Mouse (Mus musculus): ENCODE measurements around the gene Hoxa1.

Gene Hoxa1

GRCm38 (mm10) chr6:52190410-52190809 lies 32.3 kb upstream of the Hoxa1 start:
- no peak for DNase-seq (ENCODE audit: low read depth in 2 of 2, low spot score in 2 of 2)

GRCm38 (mm10) chr6:52189909-52190308 lies 31.8 kb upstream of the Hoxa1 start:
- DNase-seq (ENCODE audit: low read depth in 2 of 2, low spot score in 2 of 2), result no peak

GRCm38 (mm10) chr6:52189172-52189591 lies 31.1 kb upstream of the Hoxa1 start:
- no peak for DNase-seq (ENCODE audit: low read depth in 2 of 2, low spot score in 2 of 2)

- DNase-seq (ENCODE audit: low read depth in 2 of 2, low spot score in 2 of 2), result no peak
Measured at GRCm38 (mm10) chr6:52186500-52186899, 28.4 kb upstream of the Hoxa1 start.

GRCm38 (mm10) chr6:52185834-52186233 lies 27.7 kb upstream of the Hoxa1 start:
- no peak for DNase-seq (ENCODE audit: low read depth in 2 of 2, low spot score in 2 of 2)

- DNase-seq (ENCODE audit: low read depth in 2 of 2, low spot score in 2 of 2), result no peak
Measured at GRCm38 (mm10) chr6:52185222-52185621, 27.1 kb upstream of the Hoxa1 start.

GRCm38 (mm10) chr6:52184668-52185067 lies 26.6 kb upstream of the Hoxa1 start:
- no peak for DNase-seq (ENCODE audit: low read depth in 2 of 2, low spot score in 2 of 2)

- no peak for DNase-seq (ENCODE audit: low read depth in 2 of 2, low spot score in 2 of 2)
Measured at GRCm38 (mm10) chr6:52183311-52184080, 25.4 kb upstream of the Hoxa1 start.

DNA sequence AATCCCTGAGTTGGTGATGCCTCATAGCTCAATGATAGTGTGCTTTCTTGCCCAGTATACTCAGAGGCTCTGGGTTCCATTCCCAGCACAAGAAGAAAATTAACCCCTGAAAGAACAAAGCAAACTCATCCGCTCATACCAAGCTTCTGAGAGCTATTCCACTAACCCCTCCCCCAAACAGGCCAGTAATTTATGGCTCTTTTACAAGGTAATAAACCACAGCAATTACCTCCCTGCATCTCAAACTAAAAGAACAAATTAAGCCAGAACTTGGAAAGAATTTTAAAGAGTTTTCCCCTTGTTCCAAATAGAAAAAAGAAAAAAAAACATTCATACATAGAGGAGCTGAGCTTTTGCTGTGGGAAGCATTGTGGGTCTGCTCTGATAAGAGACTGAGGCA lies 24.7 kb upstream of the Hoxa1 start:
- DNase-seq (ENCODE audit: low read depth in 2 of 2, low spot score in 2 of 2), result no peak

- DNase-seq (ENCODE audit: low read depth in 2 of 2, low spot score in 2 of 2), result no peak
Measured at GRCm38 (mm10) chr6:52182030-52182429, 23.9 kb upstream of the Hoxa1 start.

- DNase-seq (ENCODE audit: low read depth in 2 of 2, low spot score in 2 of 2), result no peak
Measured at GRCm38 (mm10) chr6:52180726-52181125, 22.6 kb upstream of the Hoxa1 start.

DNA sequence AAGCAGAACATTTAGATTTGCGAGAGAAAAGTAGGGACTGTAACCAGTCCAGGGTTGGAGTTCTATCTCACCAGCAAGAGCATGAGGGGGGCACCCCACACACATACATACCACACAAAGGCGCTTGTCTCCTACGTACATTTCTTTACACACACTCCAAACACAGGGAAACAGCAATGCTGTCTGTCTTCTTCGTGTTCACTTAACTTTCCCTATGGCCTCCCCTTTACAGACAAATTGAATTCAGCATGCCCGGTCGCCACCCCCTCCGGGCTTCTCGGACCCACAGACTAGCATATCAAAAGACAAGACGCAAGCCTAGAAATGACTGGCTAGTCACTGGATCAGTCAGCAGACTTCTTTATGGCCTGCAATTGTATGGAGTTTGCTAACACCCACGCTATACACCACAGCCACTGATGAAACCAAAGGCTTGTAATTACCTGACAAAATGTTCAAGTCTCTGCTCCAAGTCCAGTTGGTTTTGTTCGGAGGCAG lies 22.1 kb upstream of the Hoxa1 start:
- DNase-seq (ENCODE audit: low read depth in 2 of 2, low spot score in 2 of 2), result no peak

DNA sequence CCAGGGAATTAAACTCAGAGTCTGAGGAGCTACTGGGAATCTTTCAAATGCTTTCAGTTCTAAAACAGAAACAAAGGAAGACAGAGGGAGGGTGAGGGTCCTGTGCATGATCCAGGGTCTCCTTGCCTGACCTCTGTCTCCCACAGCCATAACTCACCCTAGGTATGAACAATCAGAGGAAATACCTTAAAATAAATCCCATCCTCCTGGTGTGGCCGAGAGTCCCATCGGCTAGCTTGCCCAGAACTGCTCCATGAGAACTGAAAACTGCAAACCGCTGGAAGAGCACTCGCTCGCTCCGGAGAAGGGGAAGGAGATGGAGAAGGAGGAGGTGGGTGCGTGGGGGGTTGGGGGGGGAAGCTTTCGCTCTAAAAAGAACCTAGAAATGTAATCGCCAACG lies 21.6 kb upstream of the Hoxa1 start:
- no peak for DNase-seq (ENCODE audit: low read depth in 2 of 2, low spot score in 2 of 2)

GRCm38 (mm10) chr6:52178918-52179665 lies 21.0 kb upstream of the Hoxa1 start:
- no peak for DNase-seq (ENCODE audit: low read depth in 2 of 2, low spot score in 2 of 2)

DNA sequence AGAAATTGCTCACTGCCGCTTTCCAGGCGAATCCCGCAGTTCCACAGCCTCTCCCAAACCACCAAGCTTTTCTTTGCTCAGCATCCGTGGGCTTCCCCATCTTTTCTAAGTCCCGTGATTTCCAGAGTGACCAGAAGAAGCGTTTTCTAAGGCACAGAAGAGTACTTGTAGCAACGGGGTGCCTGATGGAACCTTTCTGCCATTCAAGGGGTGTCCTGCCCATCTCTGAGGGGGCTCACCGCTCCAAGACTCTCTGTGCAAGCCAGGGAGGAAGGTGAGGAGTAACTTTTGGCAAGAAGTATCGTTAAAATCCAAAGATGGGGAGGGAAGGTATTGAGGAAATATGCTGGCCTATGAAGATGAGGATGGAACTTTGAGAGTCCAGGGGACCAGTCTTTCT lies 19.7 kb upstream of the Hoxa1 start:
- no peak for DNase-seq (ENCODE audit: low read depth in 2 of 2, low spot score in 2 of 2)

DNA sequence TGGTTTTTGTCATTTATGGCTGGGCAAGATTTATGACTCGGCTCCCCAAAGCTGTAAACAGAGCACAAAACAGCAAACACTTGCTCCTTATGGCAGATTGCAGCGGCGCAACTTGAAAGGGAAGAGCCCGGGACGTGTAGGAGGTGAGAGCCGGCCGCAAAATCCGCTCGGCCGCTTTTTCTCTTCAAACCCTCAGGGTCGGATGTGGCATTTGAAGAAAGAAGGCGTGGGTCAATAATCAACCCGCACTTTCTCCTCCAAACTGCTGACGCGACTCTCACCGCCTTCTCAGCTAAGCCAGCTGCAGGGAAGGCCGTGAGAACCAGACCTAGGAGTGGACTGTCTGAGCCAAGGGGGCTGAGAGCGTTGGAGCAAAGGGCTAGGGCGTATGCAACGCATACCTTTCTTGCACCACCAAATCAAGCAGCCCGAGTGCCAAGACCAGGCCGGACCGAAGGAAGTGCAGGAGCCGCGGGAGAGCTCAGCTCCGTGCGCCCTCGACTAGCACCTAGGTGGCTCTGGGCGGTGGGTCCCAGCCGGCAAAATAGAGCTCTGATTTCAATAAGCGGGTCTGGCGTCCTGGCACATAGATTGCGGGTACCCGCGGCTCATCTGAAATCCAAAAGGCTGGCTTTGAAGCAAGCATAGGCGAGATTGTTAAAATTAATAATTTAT lies 19.1 kb upstream of the Hoxa1 start, which contains the start of gene 5730596B20Rik:
5730596B20Rik (plus strand) TSS at position 438 of the 675 bp plus-strand sequence.
- no peak for DNase-seq (ENCODE audit: low read depth in 2 of 2, low spot score in 2 of 2)

GRCm38 (mm10) chr6:52176391-52176790 lies 18.3 kb upstream of the Hoxa1 start:
- DNase-seq (ENCODE audit: low read depth in 2 of 2, low spot score in 2 of 2), result no peak

- no peak for DNase-seq (ENCODE audit: low read depth in 2 of 2, low spot score in 2 of 2)
Measured at GRCm38 (mm10) chr6:52175864-52176263, 17.7 kb upstream of the Hoxa1 start.

DNA sequence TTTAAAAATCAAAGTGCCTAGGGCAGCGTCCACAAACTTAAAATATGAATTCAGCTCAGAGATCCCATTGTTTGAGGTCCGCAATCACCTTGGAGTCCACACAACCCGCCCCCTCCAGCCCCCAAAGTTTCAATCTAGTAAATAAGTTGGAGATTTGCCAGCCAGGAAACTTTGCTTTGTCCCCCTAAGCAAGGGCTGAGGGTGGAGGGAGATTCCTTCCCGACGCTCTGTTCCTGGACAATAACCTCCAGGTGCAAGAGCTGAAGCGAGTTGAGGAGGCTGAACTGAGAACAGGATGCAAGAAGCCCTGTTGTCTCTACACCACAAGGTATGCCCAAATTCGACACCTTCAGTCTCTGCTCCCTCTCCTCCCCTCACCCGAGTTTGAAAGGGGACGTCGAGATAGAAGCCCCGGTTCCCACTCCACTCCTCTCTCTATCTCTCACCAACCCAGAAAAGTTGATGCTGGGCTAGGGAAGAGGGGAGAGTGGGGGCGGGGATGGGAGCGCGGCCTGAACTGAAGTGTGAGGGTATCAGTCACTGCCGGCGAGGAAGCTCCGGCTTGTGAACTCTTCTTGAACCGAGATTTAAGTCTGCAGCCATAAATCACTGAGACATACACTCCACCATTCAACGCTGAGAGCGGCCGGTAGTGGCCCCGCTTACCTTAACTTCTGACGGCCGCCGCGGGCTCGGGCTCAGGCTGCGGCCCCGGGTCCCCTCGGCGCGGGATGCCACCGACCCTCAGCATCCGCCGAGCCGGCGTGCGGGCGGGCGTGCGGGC lies 17.0 kb upstream of the Hoxa1 start:
- no peak for DNase-seq (ENCODE audit: low read depth in 2 of 2, low spot score in 2 of 2)

GRCm38 (mm10) chr6:52173648-52174047 lies 15.5 kb upstream of the Hoxa1 start:
- no peak for DNase-seq (ENCODE audit: low read depth in 2 of 2, low spot score in 2 of 2)

GRCm38 (mm10) chr6:52172501-52172900 lies 14.4 kb upstream of the Hoxa1 start:
- DNase-seq (ENCODE audit: low read depth in 2 of 2, low spot score in 2 of 2), result no peak

Data from CD8-positive naive resting alpha-beta T cell, adult 2 months (primary cell).